Mouse (Mus musculus) stomach, embryonic 15.5 days (tissue): ENCODE measurements around the gene Rasgrf2. TPM values are rescaled to one million over a fixed set of nuclear protein-coding genes. Genes with fewer than 3 reads are reported as not detected.

ENCODE experiments used
- ATAC-seq: fragments of 200-750 bp; cut with Nextera tagmentation; 2 replicates; pipeline ENCODE4 v1.8.0; 2017; ENCODE audit warnings: low read depth, moderate number of reproducible peaks, moderate TSS enrichment; ENCODE audit not compliant: insufficient read depth, low FRiP score
- H3K27ac ChIP-seq: fragments of 300-500 bp; sonication (generic); 2 replicates; pipeline ENCODE4 v1.5.1; 2015; ENCODE audit warnings: mild to moderate bottlenecking, inconsistent platforms
- H3K27me3 ChIP-seq: fragments of 300-500 bp; sonication (generic); replicated peaks from 2 replicates; pipeline ENCODE4 v1.6.1; 2015; ENCODE audit warnings: inconsistent platforms
- H3K36me3 ChIP-seq: fragments of 300-500 bp; sonication (generic); 2 replicates; pipeline ENCODE4 v1.6.1; 2015; ENCODE audit warnings: inconsistent platforms
- H3K4me1 ChIP-seq: fragments of 300-500 bp; sonication (generic); 2 replicates; pipeline ENCODE4 v1.6.1; 2015; ENCODE audit warnings: inconsistent platforms
- H3K4me2 ChIP-seq: fragments of 300-500 bp; sonication (generic); 2 replicates; pipeline ENCODE4 v1.6.1; 2015; ENCODE audit warnings: mild to moderate bottlenecking, inconsistent platforms
- H3K4me3 ChIP-seq: fragments of 300-500 bp; sonication (generic); replicated peaks from 2 replicates; pipeline ENCODE4 v1.5.1; 2015; ENCODE audit warnings: inconsistent platforms
- H3K9ac ChIP-seq: fragments of 300-500 bp; sonication (generic); 2 replicates; pipeline ENCODE4 v1.6.1; 2015; ENCODE audit warnings: inconsistent platforms
- H3K9me3 ChIP-seq: fragments of 300-500 bp; sonication (generic); 2 replicates; pipeline ENCODE4 v1.6.1; 2016; ENCODE audit warnings: inconsistent platforms
- WGBS: fragments of 180-500 bp; shearing (Covaris S2); methylation state at CpG from one replicate; pipeline ENCODE4 v1.1.7; 2015; 5-methylcytosine and 5-hydroxymethylcytosine counted together
- polyA plus RNA-seq: library from polyadenylated mRNA; unstranded; fragments of >200 nt; fragmentation: Nextera tagmentation; extraction: Ambion mirVana; gene quantifications from 2 replicates; pipeline ENCODE4 v1.2.1, GENCODE M21; 2015

The Rasgrf2 gene
- polyA plus RNA-seq, 1 experiment from 2014 or later = 0.71 TPM

DNA sequence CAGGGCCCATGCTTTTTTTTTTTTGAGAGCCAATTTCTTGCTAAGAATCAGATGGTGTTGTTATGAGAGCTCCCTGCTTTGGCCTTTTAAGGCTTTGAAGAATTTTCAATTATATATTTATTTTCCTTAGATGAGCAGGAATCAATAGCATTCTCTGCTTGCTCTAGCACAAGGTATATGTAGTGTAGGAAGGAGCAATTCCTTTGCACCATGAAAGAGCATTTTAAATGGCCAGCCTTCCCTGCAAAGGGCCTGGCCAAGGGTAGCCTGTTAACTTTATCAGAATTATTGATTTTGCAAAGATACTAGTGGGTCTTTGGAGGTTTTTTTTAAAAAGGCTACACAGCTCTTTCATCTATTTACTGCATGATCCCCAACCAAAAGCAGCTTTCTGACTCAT is 146.4 kb downstream of the Rasgrf2 start:
- Histone ChIP-seq H3K9me3 (no peaks in the 10 kb centered on the region), H3K4me1 (no peaks in the 10 kb centered on the region), H3K36me3 (no peaks in the 10 kb centered on the region), H3K4me2 (no peak overlapping the region), H3K27ac (no peak overlapping the region), H3K4me3 (no peak overlapping the region), H3K27me3 (no peaks in the 10 kb centered on the region), H3K9ac (no peak overlapping the region)
- ATAC-seq = no peak

DNA sequence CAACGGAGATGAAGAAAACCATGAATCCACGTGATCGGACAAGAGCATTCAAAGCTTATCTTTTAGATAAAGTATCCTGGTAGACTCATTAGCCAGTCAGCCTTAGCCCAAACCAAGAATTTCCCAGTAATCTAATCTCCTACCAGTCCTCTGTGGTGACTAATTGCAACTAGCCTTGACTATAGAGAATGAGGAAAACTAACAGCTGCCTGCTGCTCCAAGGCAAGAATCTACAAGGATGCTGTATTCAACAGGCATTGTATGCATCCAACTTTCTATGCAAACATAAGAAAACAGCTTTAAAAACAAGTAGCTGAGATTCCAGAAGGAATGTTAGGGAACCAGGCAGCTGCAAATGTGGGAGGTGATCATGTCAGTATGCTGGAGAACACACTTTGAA is 149.4 kb downstream of the Rasgrf2 start:
- Histone ChIP-seq H3K4me3 (no peak overlapping the region), H3K4me1 (no peaks in the 10 kb centered on the region), H3K27ac (no peak overlapping the region), H3K27me3 (no peaks in the 10 kb centered on the region), H3K36me3 (no peaks in the 10 kb centered on the region), H3K4me2 (no peak overlapping the region), H3K9ac (no peak overlapping the region), H3K9me3 (no peaks in the 10 kb centered on the region)
- ATAC-seq = no peak
- 33% methylated on average over 3 of the region's 3 CpGs for WGBS

DNA sequence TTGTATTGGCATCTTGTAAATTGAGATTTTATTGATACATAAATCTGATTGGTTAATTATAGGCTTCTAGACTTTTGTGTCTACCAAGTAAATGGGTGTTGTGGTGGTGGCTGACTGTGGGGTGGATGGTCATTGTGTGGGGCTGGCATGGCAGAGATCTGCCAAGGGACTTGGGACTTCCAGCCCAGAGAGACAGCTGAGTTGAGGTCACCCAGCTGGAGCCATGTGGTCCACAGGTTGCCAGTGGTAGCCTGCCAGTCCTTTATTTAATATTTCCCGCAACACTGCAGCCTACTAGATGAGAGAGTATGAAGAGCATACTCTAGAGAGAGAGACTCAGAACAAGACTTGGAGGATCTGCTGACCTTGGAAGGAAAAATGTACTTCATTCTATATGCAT is 150.0 kb downstream of the Rasgrf2 start:
- Histone ChIP-seq H3K4me3 (no peak overlapping the region), H3K9me3 (no peaks in the 10 kb centered on the region), H3K4me2 (no peak overlapping the region), H3K36me3 (no peaks in the 10 kb centered on the region), H3K27ac (no peak overlapping the region), H3K4me1 (no peaks in the 10 kb centered on the region), H3K9ac (no peak overlapping the region), H3K27me3 (no peaks in the 10 kb centered on the region)
- 88% methylated on average over 1 of the region's 1 CpGs for WGBS
- ATAC-seq = no peak

DNA sequence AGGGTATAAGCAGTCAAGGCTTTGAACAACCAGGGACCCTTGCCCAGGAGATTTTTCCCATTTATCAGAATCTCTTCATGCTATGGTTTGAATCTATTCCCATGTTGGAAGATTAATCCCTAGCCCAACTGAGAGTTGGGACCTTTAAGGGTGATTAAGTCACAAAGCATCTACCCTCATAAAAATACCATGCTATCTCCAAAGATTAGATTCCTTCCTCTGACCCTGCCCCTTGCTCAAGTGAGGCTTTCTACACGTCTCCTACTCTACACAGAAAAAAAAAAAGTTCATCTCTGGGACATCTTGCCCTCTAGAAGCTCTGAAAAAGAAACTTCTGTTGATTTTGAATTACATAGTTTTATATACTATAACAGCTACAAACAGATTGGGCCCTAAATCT is 154.5 kb downstream of the Rasgrf2 start:
- WGBS = 50% methylated on average over 1 of the region's 1 CpGs
- no peak overlapping the region for H3K4me3 ChIP-seq
- no peak overlapping the region for H3K27ac ChIP-seq
- H3K27me3 ChIP-seq = no peaks in the 10 kb centered on the region
- no peaks in the 10 kb centered on the region for H3K36me3 ChIP-seq
- no peak for ATAC-seq
- no peaks in the 10 kb centered on the region for H3K9me3 ChIP-seq
- no peaks in the 10 kb centered on the region for H3K4me1 ChIP-seq
- no peak overlapping the region for H3K9ac ChIP-seq
- no peak overlapping the region for H3K4me2 ChIP-seq

DNA sequence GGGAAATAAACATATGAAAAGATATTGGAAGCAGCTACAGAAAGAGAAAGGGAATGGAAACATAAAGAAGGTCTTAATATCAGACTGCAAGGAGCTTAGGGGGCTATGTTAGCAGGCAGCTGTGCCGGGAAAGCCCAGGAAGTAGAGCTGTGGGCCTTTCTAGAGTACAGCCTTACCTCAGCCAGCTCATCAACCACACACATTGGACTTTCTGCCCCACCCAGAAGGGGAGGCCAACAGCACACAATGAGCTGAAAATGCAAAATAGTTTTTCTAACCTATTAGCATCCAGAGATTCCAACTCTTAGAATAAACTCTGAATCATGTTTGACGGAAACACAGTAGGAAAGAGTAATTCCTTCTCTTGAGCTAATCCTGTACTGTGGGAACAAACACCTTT is 154.9 kb downstream of the Rasgrf2 start:
- Histone ChIP-seq H3K4me3 (no peak overlapping the region), H3K4me1 (no peaks in the 10 kb centered on the region), H3K27ac (no peak overlapping the region), H3K4me2 (no peak overlapping the region), H3K9ac (no peak overlapping the region), H3K9me3 (no peaks in the 10 kb centered on the region), H3K27me3 (no peaks in the 10 kb centered on the region), H3K36me3 (no peaks in the 10 kb centered on the region)
- WGBS = 80% methylated on average over 2 of the region's 2 CpGs
- no peak for ATAC-seq

DNA sequence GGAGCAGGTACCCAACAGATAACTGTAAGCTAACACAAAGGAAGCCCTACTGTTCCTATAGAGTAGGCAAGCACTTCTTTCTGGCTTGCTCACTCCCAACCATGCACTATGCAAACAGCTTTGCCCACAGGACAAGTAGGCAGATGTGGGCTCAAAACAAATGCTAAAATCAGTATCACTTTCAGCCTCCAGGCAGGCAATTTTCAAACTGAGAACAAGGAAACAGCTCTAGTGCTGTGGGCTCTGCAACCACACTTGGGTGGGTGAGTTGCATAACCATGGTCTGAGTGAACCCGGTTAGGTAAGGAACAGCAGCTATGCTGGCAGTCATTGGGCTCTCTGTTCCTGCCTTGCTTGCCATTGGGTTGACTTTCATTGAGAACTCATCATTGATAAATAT is 157.3 kb downstream of the Rasgrf2 start:
- 86% methylated on average over 1 of the region's 1 CpGs for WGBS
- no peaks in the 10 kb centered on the region for H3K36me3 ChIP-seq
- no peak overlapping the region for H3K27ac ChIP-seq
- no peak overlapping the region for H3K4me2 ChIP-seq
- H3K4me3 ChIP-seq = no peak overlapping the region
- no peaks in the 10 kb centered on the region for H3K27me3 ChIP-seq
- H3K4me1 ChIP-seq = no peaks in the 10 kb centered on the region
- H3K9ac ChIP-seq = no peak overlapping the region
- no peaks in the 10 kb centered on the region for H3K9me3 ChIP-seq
- ATAC-seq = no peak

DNA sequence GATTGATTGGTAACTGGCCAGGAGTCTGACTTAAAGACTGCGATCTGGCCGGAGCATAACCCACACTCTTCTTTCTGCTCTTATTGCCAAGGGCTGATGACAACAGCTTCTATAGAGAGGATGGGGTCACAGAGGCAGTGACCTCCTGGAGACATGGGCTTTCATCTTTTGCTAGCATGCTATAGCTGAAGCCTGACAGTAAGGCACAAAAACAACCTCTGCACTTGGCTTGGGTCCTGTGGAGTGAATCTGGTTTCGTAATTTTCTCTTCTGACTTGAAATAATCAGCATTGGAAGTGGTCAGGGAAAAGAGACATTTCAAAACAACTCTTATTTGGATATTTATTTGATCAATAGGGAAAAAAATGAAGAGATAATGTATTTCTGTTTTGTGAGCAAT is 160.2 kb downstream of the Rasgrf2 start:
- H3K36me3 ChIP-seq = no peaks in the 10 kb centered on the region
- no peak overlapping the region for H3K27ac ChIP-seq
- no peak overlapping the region for H3K4me2 ChIP-seq
- no peaks in the 10 kb centered on the region for H3K4me1 ChIP-seq
- no peak overlapping the region for H3K9ac ChIP-seq
- no peaks in the 10 kb centered on the region for H3K9me3 ChIP-seq
- 83% methylated on average over 3 of the region's 3 CpGs for WGBS
- H3K27me3 ChIP-seq = no peaks in the 10 kb centered on the region
- H3K4me3 ChIP-seq = no peak overlapping the region
- ATAC-seq = no peak

DNA sequence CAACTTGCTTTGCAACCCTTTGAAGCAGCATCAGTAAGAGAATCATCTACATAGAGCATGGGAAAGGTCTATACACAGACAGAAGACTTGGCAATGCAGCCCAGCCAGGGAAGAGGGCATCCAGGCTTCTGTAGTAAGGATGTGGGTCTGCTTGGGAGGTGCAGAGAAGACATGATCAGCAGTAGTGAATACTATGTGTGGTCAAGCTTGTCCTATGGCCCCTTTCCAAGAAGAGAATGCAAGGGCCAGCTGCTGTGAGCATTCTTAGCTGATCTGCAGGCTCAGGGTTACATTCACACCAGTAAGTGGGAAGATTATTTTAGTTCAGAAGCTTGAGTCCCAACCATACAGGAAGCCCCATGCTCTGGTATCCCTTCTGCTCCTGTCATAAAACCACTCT is 175.0 kb downstream of the Rasgrf2 start:
- H3K4me3 ChIP-seq = no peak overlapping the region
- ATAC-seq = 0 out of 2 replicates have a peak, but pooled peaks have one; percentile 53
- no peak overlapping the region for H3K9ac ChIP-seq
- H3K4me1 ChIP-seq = peaks cover 3% of the 10 kb centered on the region; the same call in 1 of the 2 replicates
- no peaks in the 10 kb centered on the region for H3K27me3 ChIP-seq
- H3K4me2 ChIP-seq = no peak overlapping the region
- no peaks in the 10 kb centered on the region for H3K9me3 ChIP-seq
- no peaks in the 10 kb centered on the region for H3K36me3 ChIP-seq
- H3K27ac ChIP-seq = peak overlapping the region; percentile 2; the same call in 1 of the 2 replicates

DNA sequence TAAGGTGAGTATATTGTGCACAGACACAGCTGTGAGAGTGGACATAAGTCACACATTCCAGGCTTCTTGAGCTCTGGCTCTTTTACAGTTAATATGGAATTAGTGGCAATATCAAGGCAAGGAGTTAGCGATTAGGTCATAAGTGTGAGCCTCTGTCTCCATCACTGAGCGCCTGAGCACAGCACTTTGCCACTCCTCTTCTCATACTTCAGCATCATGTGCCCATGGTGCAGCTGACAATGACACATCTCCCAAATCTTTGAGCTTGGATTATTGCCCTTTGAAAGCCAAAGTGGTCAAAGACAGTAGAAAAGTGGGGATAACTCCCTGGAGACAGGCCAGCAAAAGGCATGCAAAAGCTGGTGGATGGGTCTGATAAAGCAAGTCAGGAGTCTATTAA is 175.8 kb downstream of the Rasgrf2 start:
- WGBS = 73% methylated on average over 2 of the region's 2 CpGs
- no peak for ATAC-seq
- H3K27ac ChIP-seq = peak overlapping the region; percentile 73

DNA sequence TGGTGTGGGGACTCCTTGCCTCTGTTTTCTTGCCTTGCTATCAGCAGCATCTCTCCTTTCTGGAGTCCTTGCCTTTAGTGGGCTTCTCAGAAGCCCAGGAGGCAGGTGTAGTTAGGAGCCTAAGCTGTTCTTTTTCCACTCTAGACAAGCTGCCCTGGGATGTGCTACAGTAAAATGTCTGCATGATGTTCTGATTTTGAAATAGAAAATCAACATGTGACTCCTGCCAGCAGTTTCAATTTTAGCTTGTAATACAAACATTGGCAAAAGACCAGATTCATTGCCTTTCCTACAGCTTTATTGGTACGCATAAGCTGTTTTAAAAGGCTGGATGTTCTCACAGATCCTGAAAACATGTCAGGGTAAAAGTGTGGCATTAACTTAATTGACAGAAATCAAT is 176.3 kb downstream of the Rasgrf2 start:
- Histone ChIP-seq H3K4me2 (no peak overlapping the region), H3K9ac (no peak overlapping the region), H3K4me3 (no peak overlapping the region), H3K27ac (peak overlapping the region; percentile 73; the same call in 1 of the 2 replicates), H3K9me3 (no peaks in the 10 kb centered on the region), H3K27me3 (no peaks in the 10 kb centered on the region), H3K4me1 (peaks cover 3% of the 10 kb centered on the region; the same call in 1 of the 2 replicates), H3K36me3 (no peaks in the 10 kb centered on the region)
- no peak for ATAC-seq
- WGBS = 43% methylated on average over 1 of the region's 1 CpGs

More for the DNA sequence above, 175.8 kb downstream of the Rasgrf2 start:
- H3K9me3 ChIP-seq = no peaks in the 10 kb centered on the region
- no peak overlapping the region for H3K4me2 ChIP-seq
- no peaks in the 10 kb centered on the region for H3K27me3 ChIP-seq
- no peak overlapping the region for H3K9ac ChIP-seq
- no peaks in the 10 kb centered on the region for H3K36me3 ChIP-seq
- H3K4me3 ChIP-seq = no peak overlapping the region
- H3K4me1 ChIP-seq = peaks cover 3% of the 10 kb centered on the region; the same call in 1 of the 2 replicates

DNA sequence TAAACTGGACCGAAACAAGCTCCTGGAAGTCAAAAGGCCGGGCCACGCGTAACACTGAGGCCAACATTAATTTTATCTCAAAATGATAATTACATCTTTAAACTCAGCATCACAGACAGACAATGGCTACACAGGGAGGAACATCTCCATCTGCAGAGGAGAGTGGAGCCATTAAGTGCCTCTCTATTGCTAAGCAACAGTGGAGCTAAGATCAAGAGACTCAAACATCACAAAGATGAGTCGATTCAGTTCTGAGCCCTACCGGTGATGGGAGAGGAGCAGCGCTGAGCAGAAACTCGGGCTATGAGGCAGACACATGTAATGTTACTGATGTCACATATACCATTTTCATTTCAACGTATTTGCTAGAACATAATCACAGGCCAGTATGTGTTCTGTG is 191.3 kb downstream of the Rasgrf2 start:
- no peak overlapping the region for H3K4me3 ChIP-seq
- H3K4me1 ChIP-seq = no peaks in the 10 kb centered on the region
- no peak overlapping the region; the same call in 1 of the 2 replicates for H3K27ac ChIP-seq
- no peaks in the 10 kb centered on the region for H3K27me3 ChIP-seq
- WGBS = 83% methylated on average over 9 of the region's 9 CpGs
- no peak overlapping the region for H3K4me2 ChIP-seq
- no peaks in the 10 kb centered on the region for H3K9me3 ChIP-seq
- no peak overlapping the region for H3K9ac ChIP-seq
- no peaks in the 10 kb centered on the region for H3K36me3 ChIP-seq
- ATAC-seq = no peak

DNA sequence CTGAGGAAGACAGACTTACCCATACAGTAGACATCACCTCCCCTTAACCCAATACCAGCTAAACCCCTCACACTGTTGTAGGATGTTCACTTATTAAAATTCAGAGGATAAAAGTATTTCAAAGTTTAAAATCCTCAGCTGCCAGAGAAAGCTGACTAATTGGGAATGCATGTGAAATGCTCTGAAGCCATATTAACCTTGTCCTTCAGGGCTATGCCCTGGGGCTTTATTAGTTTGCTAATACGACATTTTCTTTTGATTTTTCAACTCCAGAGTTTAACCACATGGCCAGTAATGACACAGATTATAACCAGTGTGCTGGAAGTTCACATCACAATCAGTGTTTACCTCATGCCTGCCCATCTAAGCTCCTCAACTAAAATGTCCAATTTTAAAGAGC is 192.6 kb downstream of the Rasgrf2 start:
- no peak overlapping the region for H3K27ac ChIP-seq
- H3K36me3 ChIP-seq = no peaks in the 10 kb centered on the region
- H3K9ac ChIP-seq = no peak overlapping the region
- 49% methylated on average over 1 of the region's 1 CpGs for WGBS
- H3K4me1 ChIP-seq = no peaks in the 10 kb centered on the region
- ATAC-seq = no peak
- H3K4me2 ChIP-seq = no peak overlapping the region
- no peaks in the 10 kb centered on the region for H3K9me3 ChIP-seq
- H3K27me3 ChIP-seq = no peaks in the 10 kb centered on the region
- no peak overlapping the region for H3K4me3 ChIP-seq

DNA sequence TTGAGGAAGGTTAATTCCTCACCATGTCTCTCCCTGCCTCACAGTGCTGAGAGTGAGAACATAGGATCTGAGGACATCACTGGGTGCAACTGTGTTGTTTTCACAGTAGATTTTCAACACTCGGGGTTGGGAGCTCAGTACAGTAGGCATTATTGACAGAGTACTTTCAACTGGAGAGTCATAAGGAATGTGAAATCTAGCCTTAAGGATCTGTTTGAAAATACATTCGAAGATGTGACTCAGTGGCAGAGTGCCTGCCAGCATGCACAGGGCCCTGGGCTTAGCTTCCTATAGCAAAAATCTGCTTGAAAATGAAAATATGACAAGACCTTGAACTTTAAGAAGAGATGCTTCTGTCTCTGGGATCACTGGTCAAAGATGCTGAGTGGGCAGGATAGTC is 194.2 kb downstream of the Rasgrf2 start:
- Histone ChIP-seq H3K36me3 (no peaks in the 10 kb centered on the region), H3K9ac (no peak overlapping the region), H3K27ac (no peak overlapping the region), H3K4me2 (no peak overlapping the region), H3K4me3 (no peak overlapping the region), H3K9me3 (no peaks in the 10 kb centered on the region), H3K4me1 (no peaks in the 10 kb centered on the region), H3K27me3 (no peaks in the 10 kb centered on the region)
- no peak for ATAC-seq
- 79% methylated on average over 2 of the region's 2 CpGs for WGBS
